Mouse (Mus musculus) liver, embryonic 11.5 days (tissue): ENCODE measurements around the gene Fsd1. TPM values are rescaled to one million over a fixed set of nuclear protein-coding genes. Genes with fewer than 3 reads are reported as not detected.

Source experiments
- ATAC-seq: fragments of 200-750 bp; cut with Nextera tagmentation; replicated peaks from 2 replicates; pipeline ENCODE4 v1.8.0; 2017; ENCODE audit warnings: moderate number of reproducible peaks, mild to moderate bottlenecking, moderate TSS enrichment, moderate library complexity; ENCODE audit not compliant: low FRiP score
- DNase-seq: peaks from one replicate; pipeline ENCODE4 v3.0.0-alpha.2; 2017; ENCODE audit warnings: low spot score
- H3K27ac ChIP-seq: fragments of 300-500 bp; sonication (generic); 2 replicates; pipeline ENCODE4 v1.5.1; 2014; ENCODE audit warnings: mild to moderate bottlenecking, low read depth, low read length, control low read depth
- H3K27me3 ChIP-seq: fragments of 300-500 bp; sonication (generic); replicated peaks from 2 replicates; pipeline ENCODE4 v1.6.1; 2014; ENCODE audit warnings: low read length, mixed read lengths; ENCODE audit not compliant: control insufficient read depth, insufficient read depth
- H3K36me3 ChIP-seq: fragments of 300-500 bp; sonication (generic); 2 replicates; pipeline ENCODE4 v1.6.1; 2014; ENCODE audit warnings: mild to moderate bottlenecking, low read length, moderate library complexity, mixed read lengths; ENCODE audit not compliant: control insufficient read depth, insufficient read depth
- H3K4me1 ChIP-seq: fragments of 300-500 bp; sonication (generic); replicated peaks from 2 replicates; pipeline ENCODE4 v1.6.1; 2014; ENCODE audit warnings: low read length, mixed read lengths; ENCODE audit not compliant: control insufficient read depth, insufficient read depth
- H3K4me2 ChIP-seq: fragments of 300-500 bp; sonication (generic); 2 replicates; pipeline ENCODE4 v1.6.1; 2014; ENCODE audit warnings: mild to moderate bottlenecking, control low read depth, moderate library complexity
- H3K4me3 ChIP-seq: fragments of 300-500 bp; sonication (generic); 2 replicates; pipeline ENCODE4 v1.5.1; 2014; ENCODE audit warnings: low read depth, low read length, control low read depth
- H3K9ac ChIP-seq: fragments of 300-500 bp; sonication (generic); 2 replicates; pipeline ENCODE4 v1.6.1; 2014; ENCODE audit warnings: low read depth, low read length, control low read depth
- H3K9me3 ChIP-seq: fragments of 300-500 bp; sonication (generic); 2 replicates; pipeline ENCODE4 v1.6.1; 2016; ENCODE audit warnings: low read length, inconsistent platforms, mixed read lengths; ENCODE audit not compliant: control insufficient read depth
- WGBS: fragments of 180-500 bp; shearing (Covaris S2); extraction: QIAGEN DNeasy Blood & Tissue Kit; methylation state at CpG from one replicate; pipeline ENCODE4 v1.1.7; 2014; 5-methylcytosine and 5-hydroxymethylcytosine counted together
- polyA plus RNA-seq: library from polyadenylated mRNA; unstranded; fragments of >200 nt; fragmentation: Nextera tagmentation; extraction: Ambion mirVana; gene quantifications from 2 replicates; pipeline ENCODE4 v1.2.1, GENCODE M21; 2014

Fsd1 gene
- polyA plus RNA-seq, 1 experiment from 2014 or later, result 6.4 TPM

- Histone ChIP-seq H3K4me1 (peaks cover 47% of the 10 kb centered on the region), H3K27me3 (no peaks in the 10 kb centered on the region), H3K9ac (no peak overlapping the region), H3K9me3 (no peaks in the 10 kb centered on the region), H3K4me2 (peak overlapping the region; percentile 87), H3K4me3 (0 out of 2 replicates have a peak overlapping the region, but pooled peaks have one; percentile 4), H3K27ac (0 out of 2 replicates have a peak overlapping the region, but pooled peaks have one; percentile 23), H3K36me3 (peaks cover 13% of the 10 kb centered on the region)
- no peak for ATAC-seq
- 80% methylated on average over 7 of the region's 7 CpGs for WGBS
- DNase-seq, result no peak
Measured at GRCm38 (mm10) chr17:56034040-56034725, 47.9 kb downstream of the Fsd1 start.

DNA sequence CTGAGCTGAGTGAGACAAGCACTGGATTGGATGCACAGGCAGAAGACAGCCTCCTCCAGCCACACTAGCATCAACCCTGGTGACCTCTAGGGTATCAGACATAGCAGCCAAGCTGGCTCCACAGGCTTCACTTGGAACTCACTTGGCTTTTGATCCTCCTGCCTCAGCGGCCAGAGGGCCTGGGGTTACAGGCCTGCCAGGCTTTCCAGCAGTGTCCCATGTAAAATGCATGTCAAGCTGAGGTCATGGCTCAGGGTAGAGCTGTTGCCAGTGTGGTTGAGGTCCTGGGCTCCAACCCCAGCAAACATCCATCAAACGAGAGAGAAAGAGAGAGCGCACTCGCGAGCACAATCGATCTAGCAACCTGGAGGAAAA, 48.4 kb downstream of the Fsd1 start:
- H3K4me3 ChIP-seq, result peak overlapping the region; percentile 4; the same call in 1 of the 2 replicates
- no peak overlapping the region for H3K9ac ChIP-seq
- no peak for ATAC-seq
- peaks cover 9% of the 10 kb centered on the region for H3K36me3 ChIP-seq
- peaks cover 47% of the 10 kb centered on the region for H3K4me1 ChIP-seq
- H3K9me3 ChIP-seq, result no peaks in the 10 kb centered on the region
- DNase-seq, result no peak
- peak overlapping the region; percentile 87 for H3K4me2 ChIP-seq
- no peaks in the 10 kb centered on the region for H3K27me3 ChIP-seq
- WGBS, result 83% methylated on average over 6 of the region's 6 CpGs
- H3K27ac ChIP-seq, result no peak overlapping the region

DNA sequence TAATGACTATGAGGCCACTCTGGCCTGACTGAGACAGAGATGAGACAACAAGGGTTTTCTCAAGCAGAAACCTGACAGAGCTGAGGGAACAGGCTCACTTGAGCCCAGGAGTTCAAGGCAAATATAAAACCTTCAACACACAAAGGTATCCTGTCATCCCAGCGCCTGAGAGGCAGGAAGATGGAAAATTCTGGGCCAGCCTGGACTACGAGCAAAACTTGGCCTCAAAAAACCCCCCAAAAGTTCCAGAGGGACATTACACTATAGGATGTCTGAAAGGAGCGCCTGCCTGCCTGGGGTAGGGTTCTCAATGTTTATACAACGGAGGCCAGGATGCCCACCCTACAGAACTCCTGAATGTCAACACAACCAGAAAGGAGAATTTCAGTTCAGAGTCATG, 48.9 kb downstream of the Fsd1 start:
- peaks cover 9% of the 10 kb centered on the region for H3K36me3 ChIP-seq
- no peaks in the 10 kb centered on the region for H3K27me3 ChIP-seq
- peak overlapping the region; percentile 77 for H3K4me3 ChIP-seq
- no peak overlapping the region; the same call in 1 of the 2 replicates for H3K27ac ChIP-seq
- 70% methylated on average over 4 of the region's 4 CpGs for WGBS
- peak overlapping the region; percentile 98 for H3K9ac ChIP-seq
- no peak for ATAC-seq
- H3K4me2 ChIP-seq, result peak overlapping the region; percentile 87
- H3K9me3 ChIP-seq, result no peaks in the 10 kb centered on the region
- no peak for DNase-seq
- peaks cover 47% of the 10 kb centered on the region for H3K4me1 ChIP-seq

DNA sequence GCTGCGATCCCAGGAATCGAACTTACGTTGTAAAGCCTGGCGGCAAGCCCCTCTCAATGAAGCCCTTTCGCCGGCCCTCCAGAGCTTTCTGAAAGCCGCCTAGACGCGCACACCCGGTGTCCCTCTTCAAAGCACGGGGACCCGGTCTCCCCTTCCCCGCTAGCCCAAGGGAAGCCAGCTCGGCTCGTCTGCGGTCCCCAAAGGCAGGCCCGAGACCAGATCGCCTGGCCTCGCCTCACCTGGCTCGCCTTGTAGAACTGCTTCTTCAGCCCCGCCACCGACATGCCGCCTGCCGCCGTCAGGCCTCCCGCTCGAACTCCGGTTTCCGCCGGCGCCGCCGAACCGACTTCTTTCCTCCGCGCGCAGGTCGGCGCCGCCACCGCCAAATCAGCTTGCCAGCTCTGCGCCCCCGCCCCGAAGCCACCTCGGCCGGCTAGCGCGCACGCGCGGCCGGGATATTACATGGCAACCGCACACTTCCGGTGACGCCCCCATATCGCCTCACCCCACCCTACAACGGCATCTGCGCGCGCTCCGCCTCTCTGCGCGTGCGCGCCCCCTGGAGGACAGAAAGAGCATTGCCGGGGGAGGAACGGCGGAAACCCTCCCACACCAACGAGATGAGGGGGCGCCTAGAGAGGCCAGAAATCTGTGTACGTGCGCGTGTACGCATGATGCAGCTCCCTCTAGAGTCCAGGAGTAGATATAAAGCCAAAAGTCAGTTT, 50.0 kb downstream of the Fsd1 start, which contains the start of gene Sh3gl1:
Gene Sh3gl1, minus strand, starts transcription at position 460 of the 725 bp plus-strand sequence.
- Histone ChIP-seq H3K9ac (peak within 1 kb of the TSS; percentile 98), H3K36me3 (peaks cover 5% of the 10 kb centered on the region), H3K27me3 (no peaks in the 10 kb centered on the region), H3K9me3 (no peaks in the 10 kb centered on the region), H3K4me1 (peaks cover 37% of the 10 kb centered on the region), H3K4me3 (peak within 1 kb of the TSS; percentile 77), H3K4me2 (peak within 1 kb of the TSS; percentile 87), H3K27ac (peak within 1 kb of the TSS; percentile 91)
- DNase-seq (peak; percentile 99), ATAC-seq (peak; percentile 86)
- whole genome bisulfite sequencing, result under 1% methylated on average over 73 of the region's 74 CpGs

DNA sequence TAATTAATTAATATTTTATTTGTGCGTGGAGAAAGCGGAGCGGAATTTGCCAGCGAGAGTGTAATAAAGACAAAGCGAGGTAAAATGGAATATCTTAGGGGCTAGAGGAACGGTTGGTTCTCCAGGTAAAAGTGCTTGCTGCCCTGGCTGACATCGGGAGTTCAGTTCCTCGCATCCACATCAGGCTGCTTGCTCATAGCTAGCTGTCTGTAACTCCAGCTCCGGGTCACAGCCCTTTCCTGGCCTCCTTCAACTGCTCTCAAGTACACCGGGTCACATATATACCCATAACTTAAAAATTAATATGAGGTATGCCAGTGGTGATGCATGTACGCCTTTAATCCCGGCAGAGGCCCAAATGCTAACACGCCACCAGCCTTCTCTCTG, 50.6 kb downstream of the Fsd1 start:
- no peak for ATAC-seq
- Histone ChIP-seq H3K4me3 (peak overlapping the region; percentile 77), H3K27ac (no peak overlapping the region), H3K27me3 (no peaks in the 10 kb centered on the region), H3K9ac (peak overlapping the region; percentile 56), H3K36me3 (peaks cover 5% of the 10 kb centered on the region), H3K4me2 (peak overlapping the region; percentile 63), H3K4me1 (peaks cover 39% of the 10 kb centered on the region), H3K9me3 (no peaks in the 10 kb centered on the region)
- DNase-seq, result no peak
- 35% methylated on average over 13 of the region's 13 CpGs for WGBS

DNA sequence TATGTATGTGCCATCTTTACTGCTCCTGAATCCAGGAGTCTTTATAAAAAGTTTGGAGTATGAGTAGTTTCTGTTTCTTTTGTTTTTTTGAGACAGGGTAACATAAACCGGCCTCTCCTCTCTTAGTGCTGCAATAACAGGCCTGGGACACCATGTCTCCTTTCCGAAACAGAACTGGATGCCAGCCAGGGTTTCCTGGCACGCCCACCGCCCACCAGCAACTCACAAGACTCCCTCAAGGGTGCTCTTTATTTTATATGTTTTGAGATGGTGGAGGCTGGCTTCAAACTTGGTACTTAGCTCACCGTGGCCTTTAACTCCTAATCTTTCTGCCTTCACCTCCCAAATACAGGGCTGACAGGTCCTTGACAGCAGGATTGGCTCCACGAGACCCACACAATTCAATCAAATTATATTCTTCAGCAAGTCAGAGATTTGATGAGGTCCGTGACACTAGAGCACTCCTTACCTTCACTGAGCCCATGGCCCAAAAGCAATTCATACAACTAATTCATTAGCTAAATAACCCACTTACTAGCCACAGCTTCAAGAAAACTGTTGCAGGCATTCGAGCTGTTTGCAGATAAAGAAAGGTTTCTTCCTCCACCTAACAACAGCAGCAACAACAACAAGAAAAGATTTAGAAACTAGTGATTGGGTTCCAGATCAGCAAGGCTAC, 52.4 kb downstream of the Fsd1 start:
- Histone ChIP-seq H3K36me3 (peaks cover 3% of the 10 kb centered on the region), H3K27ac (no peak overlapping the region), H3K4me3 (no peak overlapping the region), H3K9ac (no peak overlapping the region), H3K27me3 (no peaks in the 10 kb centered on the region), H3K9me3 (no peaks in the 10 kb centered on the region), H3K4me1 (peaks cover 30% of the 10 kb centered on the region), H3K4me2 (no peak overlapping the region)
- DNase-seq, result no peak
- ATAC-seq, result no peak
- 88% methylated on average over 8 of the region's 8 CpGs for WGBS

DNA sequence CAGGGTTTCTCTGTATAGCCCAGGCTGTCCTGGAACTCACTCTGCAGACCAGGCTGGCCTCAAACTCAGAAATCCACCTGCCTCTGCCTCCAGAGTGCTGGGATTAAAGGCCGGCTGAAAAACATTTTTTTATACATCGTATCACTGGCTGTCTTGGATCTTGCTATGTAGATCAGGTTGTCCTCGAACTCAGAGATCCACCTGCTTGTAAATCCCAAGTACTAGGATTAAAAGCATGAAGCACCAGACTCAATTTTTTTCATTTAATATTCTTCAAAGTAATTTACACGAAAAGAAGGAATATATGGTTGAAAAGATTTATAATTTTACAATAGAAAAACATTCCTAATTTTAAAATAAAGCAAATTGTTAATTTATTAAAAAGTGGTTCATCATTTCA, 53.0 kb downstream of the Fsd1 start:
- WGBS, result 71% methylated on average over 4 of the region's 4 CpGs
- Histone ChIP-seq H3K27ac (peak overlapping the region; percentile 70; the same call in 1 of the 2 replicates), H3K36me3 (peaks cover 6% of the 10 kb centered on the region), H3K9me3 (no peaks in the 10 kb centered on the region), H3K4me1 (peaks cover 25% of the 10 kb centered on the region), H3K4me3 (peak overlapping the region; percentile 72), H3K4me2 (peak overlapping the region; percentile 63), H3K27me3 (no peaks in the 10 kb centered on the region), H3K9ac (no peak overlapping the region)
- DNase-seq (no peak), ATAC-seq (no peak)

- ATAC-seq, result peak; percentile 82
- H3K27me3 ChIP-seq, result no peaks in the 10 kb centered on the region
- peak; percentile 92 for DNase-seq
- peaks cover 16% of the 10 kb centered on the region for H3K4me1 ChIP-seq
- under 1% methylated on average over 68 of the region's 68 CpGs for WGBS
- peak within 1 kb of the TSS; percentile 88 for H3K27ac ChIP-seq
- H3K4me3 ChIP-seq, result peak within 1 kb of the TSS; percentile 72
- H3K4me2 ChIP-seq, result peak within 1 kb of the TSS; percentile 95
- peaks cover 11% of the 10 kb centered on the region for H3K36me3 ChIP-seq
- no peaks in the 10 kb centered on the region for H3K9me3 ChIP-seq
- peak within 1 kb of the TSS; percentile 82 for H3K9ac ChIP-seq
Measured at GRCm38 (mm10) chr17:56040030-56040856, 53.9 kb downstream of the Fsd1 start, which contains the start of gene Chaf1a. Chaf1a (plus strand) TSS chr17:56040439.
